Mouse (Mus musculus) MEL (cell line): ENCODE measurements at regions not wholly inside any gene's neighbourhood (a gene's known extent, or its start where the extent isn't known, plus 50 kb on each side); places are given as distances from the start of the nearest gene placed in this dataset.

Experiments
- CTCF ChIP-seq, 3 experiments: IDR thresholded peaks in 2 of 3; conservative IDR thresholded peaks in 1 of 3; 2 replicates each; pipeline ENCODE4 v1.5.1; 2011 to 2012; ENCODE audit warnings: low read length in 3 of 3, low read depth in 2 of 3, mild to moderate bottlenecking in 2 of 3, improper control_type of control experiment in 1 of 3, inconsistent platforms in 1 of 3, mixed read lengths in 1 of 3, moderate library complexity in 1 of 3; ENCODE audit not compliant: control insufficient read depth in 1 of 3, insufficient read depth in 1 of 3, poor library complexity in 1 of 3, severe bottlenecking in 1 of 3
- MEF2A ChIP-seq: IDR thresholded peaks from 2 replicates; pipeline ENCODE4 v1.6.1; 2014; ENCODE audit warnings: low read depth, mild to moderate bottlenecking, inconsistent platforms, low read length, improper control_type of control experiment; ENCODE audit not compliant: poor library complexity, insufficient replicate concordance, severe bottlenecking; ENCODE audit errors: extremely low read depth
- MYB ChIP-seq: IDR thresholded peaks from 2 replicates; pipeline ENCODE4 v1.6.1; 2011; ENCODE audit warnings: mild to moderate bottlenecking, low read depth, low read length, improper control_type of control experiment
- POLR2AphosphoS5 ChIP-seq: IDR thresholded peaks from 2 replicates; pipeline ENCODE4 v1.6.1; 2012; ENCODE audit warnings: low read depth, borderline replicate concordance, mild to moderate bottlenecking, inconsistent platforms, low read length, moderate library complexity, mixed read lengths
- USF1 ChIP-seq: IDR thresholded peaks from 2 replicates; pipeline ENCODE4 v1.6.1; 2014; ENCODE audit warnings: low read depth, mild to moderate bottlenecking, inconsistent platforms, low read length, improper control_type of control experiment, moderate library complexity
- ZC3H11A ChIP-seq: IDR thresholded peaks from 2 replicates; pipeline ENCODE4 v1.6.1; 2012; ENCODE audit warnings: low read depth, mild to moderate bottlenecking, inconsistent platforms, low read length, improper control_type of control experiment

DNA sequence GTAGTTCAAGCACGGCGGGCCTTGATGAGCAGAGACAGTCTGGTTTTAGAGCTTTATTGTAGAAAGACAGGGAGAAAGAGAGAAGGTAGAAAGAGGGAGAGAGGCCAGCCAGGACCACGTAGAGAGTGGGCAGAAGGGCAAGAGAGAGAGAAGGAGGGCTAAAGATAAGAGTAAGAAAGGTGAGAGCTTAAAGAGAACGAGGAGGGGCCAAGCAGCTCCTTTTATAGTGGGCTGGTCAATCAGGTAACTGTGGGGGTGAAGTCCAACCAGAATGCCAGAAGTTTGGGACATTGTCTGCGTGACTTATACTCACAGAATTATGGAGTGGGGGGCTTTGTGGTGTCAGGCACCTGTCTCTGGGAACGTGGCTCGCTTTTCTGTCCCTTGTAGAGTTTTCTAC is 96.7 kb upstream of the Cul1 start:
- TF ChIP-seq CTCF (IDR thresholded peaks at IDR 0.05 in 2 of 3, conservative IDR thresholded peaks at IDR 0.05 in 1 of 3; ENCODE audit: control insufficient read depth in 1 of 3, insufficient read depth in 1 of 3, low read depth in 2 of 3, low read length in 3 of 3, poor library complexity in 1 of 3, severe bottlenecking in 1 of 3), result no peak
- no peak for TF ChIP-seq POLR2AphosphoS5
- TF ChIP-seq USF1, result no peak
- TF ChIP-seq MEF2A, result no peak
- no peak for TF ChIP-seq MYB
- no peak for TF ChIP-seq ZC3H11A
